Mouse (Mus musculus): ENCODE data around the gene Serac1. TPM values are rescaled to one million over a fixed set of nuclear protein-coding genes. Genes with fewer than 3 reads are reported as not detected.

Gene Serac1
- polyA plus RNA-seq, 1 experiment: 25.2 TPM

DNA sequence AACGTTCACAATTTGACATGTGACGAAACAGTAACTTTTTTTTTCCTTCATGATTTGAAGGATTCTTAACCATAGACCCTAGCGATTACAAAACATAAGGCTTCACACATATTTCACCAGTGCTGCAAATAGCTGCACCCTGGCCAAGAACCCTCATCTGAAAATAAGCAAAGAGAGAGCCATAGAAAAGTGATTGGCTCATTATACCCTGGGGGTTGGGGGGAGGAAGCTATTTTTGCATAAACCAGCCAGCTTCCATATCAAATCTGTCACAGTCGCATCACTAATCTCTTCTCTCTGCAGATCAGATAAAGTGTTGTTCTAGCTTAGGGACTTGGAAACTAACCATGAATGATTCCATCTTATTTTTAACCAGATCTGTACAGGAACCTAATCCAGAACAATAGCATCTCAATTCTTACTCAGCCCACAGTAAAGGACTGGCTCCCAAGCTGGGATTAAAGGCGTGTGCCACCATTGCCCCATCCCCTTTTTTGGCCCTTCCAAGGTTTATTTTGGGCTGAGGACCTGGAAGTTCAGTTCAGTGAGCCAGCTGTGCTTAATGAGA lies 3.9 kb upstream of the Serac1 start:
- Histone ChIP-seq H3K27ac (ENCODE audit: insufficient read depth, low read length) (no peak overlapping the region), H3K4me3 (ENCODE audit: insufficient read depth, low read length) (no peak overlapping the region), H3K4me1 (ENCODE audit: control insufficient read depth, insufficient read depth, low read length) (0 out of 2 replicates have a peak, but pooled peaks cover 2% of the 10 kb centered on the region)
- TF ChIP-seq POLR2A (IDR thresholded peaks at IDR 0.05; ENCODE audit: extremely low read depth, insufficient read depth, low read length): no peak
- no peak for TF ChIP-seq CTCF (IDR thresholded peaks at IDR 0.05; ENCODE audit: extremely low read depth, insufficient read depth, low read length)

DNA sequence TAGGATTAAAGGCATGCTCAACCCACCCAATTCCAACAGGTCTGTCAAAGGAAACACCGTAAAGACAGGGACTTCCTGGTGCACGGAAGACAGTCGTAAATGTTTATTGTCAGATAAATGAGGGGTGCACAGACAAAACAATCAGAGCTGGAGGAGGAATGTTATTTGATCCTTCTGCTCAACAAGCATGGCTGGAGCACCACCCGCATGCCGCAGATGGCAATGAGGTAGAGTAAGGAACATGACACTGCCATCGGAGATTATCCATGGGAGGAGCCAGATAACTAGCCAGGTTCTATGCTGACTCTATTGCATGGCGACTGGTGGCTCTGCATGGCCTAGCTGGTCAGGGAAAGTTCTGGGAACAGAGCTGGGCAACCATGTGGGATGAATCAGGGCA lies 6.1 kb downstream of the Serac1 start:
- H3K4me1 ChIP-seq (ENCODE audit: control insufficient read depth, insufficient read depth, low read length): no peaks in the 10 kb centered on the region
- no peak overlapping the region for H3K27ac ChIP-seq (ENCODE audit: insufficient read depth, low read length)
- TF ChIP-seq CTCF (IDR thresholded peaks at IDR 0.05; ENCODE audit: extremely low read depth, insufficient read depth, low read length) (no peak), POLR2A (IDR thresholded peaks at IDR 0.05; ENCODE audit: extremely low read depth, insufficient read depth, low read length) (no peak)
- no peak overlapping the region for H3K4me3 ChIP-seq (ENCODE audit: insufficient read depth, low read length)

DNA sequence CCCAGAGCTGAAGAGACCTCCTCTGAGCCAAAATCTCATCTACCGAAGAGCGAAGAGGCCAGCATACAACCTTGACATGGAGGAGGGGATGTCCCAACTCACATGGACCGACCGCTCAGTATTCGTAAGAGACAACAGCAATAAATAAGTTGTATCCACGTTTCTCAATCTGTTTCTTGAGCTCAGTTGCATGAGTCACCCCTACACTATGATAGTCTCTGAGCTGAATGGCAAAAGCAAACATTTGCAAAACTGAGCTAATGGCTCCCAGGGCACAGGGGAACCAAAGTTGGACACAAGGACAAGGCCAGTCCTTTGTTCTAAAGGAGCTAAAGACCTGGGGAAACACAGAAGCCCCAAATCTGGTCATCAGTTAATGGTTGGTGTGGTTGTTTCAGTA lies 9.7 kb downstream of the Serac1 start:
- H3K4me1 ChIP-seq (ENCODE audit: control insufficient read depth, insufficient read depth, low read length): no peaks in the 10 kb centered on the region
- H3K27ac ChIP-seq (ENCODE audit: insufficient read depth, low read length): no peak overlapping the region
- no peak overlapping the region for H3K4me3 ChIP-seq (ENCODE audit: insufficient read depth, low read length)
- TF ChIP-seq CTCF (IDR thresholded peaks at IDR 0.05; ENCODE audit: extremely low read depth, insufficient read depth, low read length): no peak
- TF ChIP-seq POLR2A (IDR thresholded peaks at IDR 0.05; ENCODE audit: extremely low read depth, insufficient read depth, low read length): no peak

DNA sequence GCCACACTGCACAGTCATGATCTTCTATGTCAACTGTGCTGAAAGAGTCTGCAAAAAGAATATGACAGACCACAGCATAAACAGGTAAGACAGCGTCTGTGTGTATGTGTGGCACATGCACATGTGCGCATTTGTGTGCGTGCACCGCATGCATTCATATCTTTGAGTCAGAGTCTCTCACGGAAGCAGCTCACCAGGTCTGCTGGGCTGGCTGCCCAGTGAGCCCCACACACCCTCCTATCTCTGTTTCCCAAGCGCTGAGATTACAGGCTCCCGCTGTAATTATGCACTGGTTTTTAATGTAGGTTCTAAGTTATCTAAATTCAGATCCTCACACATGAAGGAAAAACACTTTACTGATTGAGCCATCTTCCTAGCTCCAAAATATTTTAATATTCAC lies 11.9 kb downstream of the Serac1 start:
- TF ChIP-seq CTCF (IDR thresholded peaks at IDR 0.05; ENCODE audit: extremely low read depth, insufficient read depth, low read length): no peak
- TF ChIP-seq POLR2A (IDR thresholded peaks at IDR 0.05; ENCODE audit: extremely low read depth, insufficient read depth, low read length): no peak
- H3K27ac ChIP-seq (ENCODE audit: insufficient read depth, low read length): no peak overlapping the region
- no peak overlapping the region for H3K4me3 ChIP-seq (ENCODE audit: insufficient read depth, low read length)
- H3K4me1 ChIP-seq (ENCODE audit: control insufficient read depth, insufficient read depth, low read length): no peaks in the 10 kb centered on the region

DNA sequence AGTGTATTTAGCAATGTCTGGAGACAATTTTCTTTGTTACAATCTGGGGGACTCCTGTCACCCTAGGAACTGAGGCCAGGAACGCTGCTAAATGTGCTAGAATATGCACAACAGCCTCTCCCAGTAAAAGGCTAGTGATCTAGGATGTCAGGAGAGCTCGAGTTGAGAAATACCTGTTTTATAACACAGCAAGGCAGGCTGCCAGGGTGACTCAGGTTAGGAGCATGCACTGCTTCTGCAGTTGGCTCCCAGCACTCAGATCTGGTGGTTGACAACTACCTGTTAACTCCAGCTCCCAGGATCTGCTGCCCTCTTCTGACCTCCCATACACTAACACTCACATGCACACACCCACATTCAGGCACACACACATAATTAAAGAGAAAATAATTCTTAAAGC lies 13.5 kb downstream of the Serac1 start:
- H3K4me3 ChIP-seq (ENCODE audit: insufficient read depth, low read length): no peak overlapping the region
- no peak overlapping the region for H3K27ac ChIP-seq (ENCODE audit: insufficient read depth, low read length)
- no peak for TF ChIP-seq POLR2A (IDR thresholded peaks at IDR 0.05; ENCODE audit: extremely low read depth, insufficient read depth, low read length)
- no peak for TF ChIP-seq CTCF (IDR thresholded peaks at IDR 0.05; ENCODE audit: extremely low read depth, insufficient read depth, low read length)
- H3K4me1 ChIP-seq (ENCODE audit: control insufficient read depth, insufficient read depth, low read length): no peaks in the 10 kb centered on the region

DNA sequence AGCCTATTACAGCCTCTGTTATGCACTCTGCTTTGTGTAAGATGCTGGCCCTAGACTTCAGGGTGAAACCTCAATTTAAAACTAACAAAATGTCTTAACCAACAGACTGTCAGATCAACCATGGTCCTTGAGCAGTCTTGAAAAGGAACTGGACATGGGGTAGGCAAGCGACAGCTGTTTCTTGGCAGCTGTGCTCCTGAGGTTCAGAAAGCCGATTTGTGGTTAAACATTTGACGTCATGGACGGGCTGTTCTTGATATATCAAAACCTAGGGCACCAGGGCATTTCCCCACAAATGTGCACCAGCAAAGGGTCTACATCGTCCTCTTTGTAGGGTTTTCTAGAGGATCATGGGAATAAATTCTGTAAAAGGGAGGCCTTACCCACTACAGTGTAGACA lies 16.0 kb downstream of the Serac1 start:
- Histone ChIP-seq H3K4me3 (ENCODE audit: insufficient read depth, low read length) (no peak overlapping the region), H3K27ac (ENCODE audit: insufficient read depth, low read length) (no peak overlapping the region), H3K4me1 (ENCODE audit: control insufficient read depth, insufficient read depth, low read length) (no peaks in the 10 kb centered on the region)
- TF ChIP-seq POLR2A (IDR thresholded peaks at IDR 0.05; ENCODE audit: extremely low read depth, insufficient read depth, low read length): no peak
- no peak for TF ChIP-seq CTCF (IDR thresholded peaks at IDR 0.05; ENCODE audit: extremely low read depth, insufficient read depth, low read length)

DNA sequence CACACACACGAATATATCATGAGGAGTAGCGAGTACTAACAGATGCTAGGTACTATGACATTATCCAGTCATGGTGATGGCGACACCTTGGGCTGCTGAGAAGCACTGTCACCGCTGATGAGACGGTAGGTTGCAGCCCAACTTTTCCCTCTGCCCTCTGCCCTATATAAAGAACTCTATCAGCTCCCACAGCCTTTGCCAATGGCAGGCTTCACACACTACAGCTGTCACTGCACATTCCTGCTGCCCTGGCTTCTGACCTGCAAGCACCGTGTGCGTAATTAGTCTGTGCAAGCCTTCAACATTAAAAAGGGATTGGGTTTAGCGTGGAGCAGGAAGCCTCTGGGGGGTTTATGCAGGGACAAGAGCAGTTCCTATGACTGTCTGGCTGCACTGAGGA lies 16.7 kb downstream of the Serac1 start:
- Histone ChIP-seq H3K4me3 (ENCODE audit: insufficient read depth, low read length) (no peak overlapping the region), H3K4me1 (ENCODE audit: control insufficient read depth, insufficient read depth, low read length) (no peaks in the 10 kb centered on the region), H3K27ac (ENCODE audit: insufficient read depth, low read length) (no peak overlapping the region)
- TF ChIP-seq CTCF (IDR thresholded peaks at IDR 0.05; ENCODE audit: extremely low read depth, insufficient read depth, low read length): no peak
- no peak for TF ChIP-seq POLR2A (IDR thresholded peaks at IDR 0.05; ENCODE audit: extremely low read depth, insufficient read depth, low read length)

DNA sequence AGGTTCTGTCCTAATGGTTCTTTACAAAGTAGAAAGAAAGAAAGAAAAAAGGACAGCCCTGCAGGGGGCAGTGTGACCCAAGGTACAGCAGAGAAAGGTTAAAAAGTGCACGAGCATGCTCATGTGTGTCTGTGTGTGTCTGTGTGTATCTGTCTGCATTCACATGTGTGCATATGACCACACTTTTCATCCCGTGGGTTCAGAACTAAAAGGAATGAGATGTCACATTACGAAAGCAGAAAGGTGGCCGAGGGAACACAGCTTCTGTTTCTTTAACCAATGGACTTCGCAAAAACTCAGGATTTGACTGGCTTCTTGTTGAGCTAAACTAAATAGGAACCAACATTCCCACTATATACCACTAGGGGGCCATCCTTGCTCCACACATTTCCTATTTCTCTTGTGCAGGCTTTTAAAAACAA lies 24.6 kb downstream of the Serac1 start:
- no peak overlapping the region for H3K4me3 ChIP-seq (ENCODE audit: insufficient read depth, low read length)
- no peaks in the 10 kb centered on the region; the same call in 1 of the 2 replicates for H3K4me1 ChIP-seq (ENCODE audit: control insufficient read depth, insufficient read depth, low read length)
- TF ChIP-seq POLR2A (IDR thresholded peaks at IDR 0.05; ENCODE audit: extremely low read depth, insufficient read depth, low read length): no peak
- no peak; the same call in 1 of the 2 replicates for TF ChIP-seq CTCF (IDR thresholded peaks at IDR 0.05; ENCODE audit: extremely low read depth, insufficient read depth, low read length)
- no peak overlapping the region for H3K27ac ChIP-seq (ENCODE audit: insufficient read depth, low read length)

DNA sequence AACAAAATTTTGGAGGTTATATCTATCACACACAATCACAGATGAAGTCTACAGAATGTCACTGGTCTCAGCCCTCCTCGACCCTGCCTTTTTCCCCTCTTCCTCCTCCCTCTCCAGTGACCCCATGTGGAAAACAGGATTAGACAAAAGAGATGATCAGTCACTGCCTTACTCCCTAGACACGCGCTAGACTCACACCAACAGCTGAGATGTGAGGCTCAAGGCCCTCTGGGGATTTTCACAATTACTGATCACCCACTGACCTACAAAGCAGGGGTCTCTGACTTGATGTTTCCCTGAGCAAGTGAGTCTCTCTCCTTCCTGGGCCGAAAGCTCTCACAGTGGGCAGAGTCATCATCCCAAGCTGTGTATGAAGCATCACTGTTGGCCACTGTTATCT lies 26.7 kb downstream of the Serac1 start:
- H3K27ac ChIP-seq (ENCODE audit: insufficient read depth, low read length): no peak overlapping the region
- no peak overlapping the region for H3K4me3 ChIP-seq (ENCODE audit: insufficient read depth, low read length)
- TF ChIP-seq CTCF (IDR thresholded peaks at IDR 0.05; ENCODE audit: extremely low read depth, insufficient read depth, low read length): no peak
- no peaks in the 10 kb centered on the region; the same call in 1 of the 2 replicates for H3K4me1 ChIP-seq (ENCODE audit: control insufficient read depth, insufficient read depth, low read length)

DNA sequence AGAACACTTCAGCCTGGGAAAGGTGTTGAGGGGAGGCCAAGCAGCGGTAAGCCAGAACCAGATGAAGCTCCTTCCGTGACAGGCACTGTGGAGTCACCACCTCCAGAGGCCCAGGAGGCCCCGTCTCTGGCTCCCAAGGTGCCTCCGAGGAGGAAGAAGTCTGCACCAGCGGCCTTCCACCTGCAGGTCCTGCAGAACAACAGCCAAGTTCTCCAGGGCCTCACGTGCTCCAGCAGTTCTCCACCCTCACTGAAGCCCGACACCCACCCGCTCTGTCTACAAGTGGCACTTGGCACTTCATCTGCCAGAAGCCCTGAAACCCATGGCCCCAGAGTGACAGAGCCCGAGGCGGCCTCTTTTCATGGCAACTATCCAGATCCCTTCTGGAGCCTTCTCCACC lies 42.0 kb downstream of the Serac1 start:
- TF ChIP-seq POLR2A (IDR thresholded peaks at IDR 0.05; ENCODE audit: extremely low read depth, insufficient read depth, low read length): no peak
- no peak for TF ChIP-seq CTCF (IDR thresholded peaks at IDR 0.05; ENCODE audit: extremely low read depth, insufficient read depth, low read length)
- H3K4me1 ChIP-seq (ENCODE audit: control insufficient read depth, insufficient read depth, low read length): peaks cover 3% of the 10 kb centered on the region
- H3K27ac ChIP-seq (ENCODE audit: insufficient read depth, low read length): no peak overlapping the region
- no peak overlapping the region for H3K4me3 ChIP-seq (ENCODE audit: insufficient read depth, low read length)
